Mouse (Mus musculus) right cerebral cortex, postnatal 10 days (tissue): ENCODE results near the gene 2010109A12Rik.
A peak's percentile ranks its signal among the peaks of the same experiment; 100 is the strongest.

ENCODE experiments used
- DNase-seq, 2 experiments: peaks; one replicate each; pipeline ENCODE4 v3.0.0; 2021; ENCODE audit warnings: low spot score in 2 of 2

2010109A12Rik gene

GRCm38 (mm10) chr5:93206109-93207005, at the start of gene 2010109A12Rik, which contains the start of gene Ccni:
Gene 2010109A12Rik (plus strand): TSS chr5:93206518.
Gene Ccni (minus strand): TSS chr5:93206495.
- peak; percentile 96 to 97 for DNase-seq

- peak in 1 of 2 experiments; percentile 65 for DNase-seq
These were observed 42.8 kb upstream of the 2010109A12Rik start for GRCm38 (mm10) chr5:93163541-93163940.

GRCm38 (mm10) chr5:93167919-93168516, 38.3 kb upstream of the 2010109A12Rik start:
- DNase-seq = peak in 1 of 2 experiments; percentile 21

- DNase-seq = peak in 1 of 2 experiments; percentile 6
These were observed 37.7 kb upstream of the 2010109A12Rik start for GRCm38 (mm10) chr5:93168654-93169053.

GRCm38 (mm10) chr5:93171420-93171819, 34.9 kb upstream of the 2010109A12Rik start:
- DNase-seq = no peak

GRCm38 (mm10) chr5:93172536-93172935, 33.8 kb upstream of the 2010109A12Rik start:
- DNase-seq = no peak

- DNase-seq = no peak
These were observed 31.6 kb upstream of the 2010109A12Rik start for GRCm38 (mm10) chr5:93174675-93175074.

GRCm38 (mm10) chr5:93178616-93179015, 27.7 kb upstream of the 2010109A12Rik start:
- DNase-seq = no peak

GRCm38 (mm10) chr5:93180252-93180651, 26.1 kb upstream of the 2010109A12Rik start:
- DNase-seq = no peak

- no peak for DNase-seq
These were observed 23.0 kb upstream of the 2010109A12Rik start for GRCm38 (mm10) chr5:93183311-93183710.

GRCm38 (mm10) chr5:93184548-93184947, 21.8 kb upstream of the 2010109A12Rik start:
- no peak for DNase-seq

- DNase-seq = no peak
These were observed 16.7 kb upstream of the 2010109A12Rik start for GRCm38 (mm10) chr5:93189607-93190006.

GRCm38 (mm10) chr5:93190428-93190827, 15.9 kb upstream of the 2010109A12Rik start:
- DNase-seq = no peak

GRCm38 (mm10) chr5:93198232-93198631, 8.1 kb upstream of the 2010109A12Rik start:
- no peak for DNase-seq

GRCm38 (mm10) chr5:93201181-93201580, 5.1 kb upstream of the 2010109A12Rik start:
- no peak for DNase-seq

GRCm38 (mm10) chr5:93205371-93206108, 778 bp upstream of the 2010109A12Rik start:
- DNase-seq = peak; percentile 67 to 72

GRCm38 (mm10) chr5:93207006-93207348, 659 bp downstream of the 2010109A12Rik start:
- DNase-seq = peak; percentile 69 to 78

GRCm38 (mm10) chr5:93207555-93207954, 1.2 kb downstream of the 2010109A12Rik start:
- DNase-seq = no peak

- DNase-seq = no peak
These were observed 12.1 kb downstream of the 2010109A12Rik start for GRCm38 (mm10) chr5:93218375-93218774.

- no peak for DNase-seq
These were observed 15.3 kb downstream of the 2010109A12Rik start for GRCm38 (mm10) chr5:93221661-93222060.

- DNase-seq = no peak
These were observed 18.2 kb downstream of the 2010109A12Rik start for GRCm38 (mm10) chr5:93224549-93224948.

- DNase-seq = no peak
These were observed 20.8 kb downstream of the 2010109A12Rik start for GRCm38 (mm10) chr5:93227157-93227556.
